Mouse (Mus musculus): ENCODE measurements around the gene Cwc27. TPM values are rescaled to one million over a fixed set of nuclear protein-coding genes. Genes with fewer than 3 reads are reported as not detected.

The Cwc27 gene
- polyA plus RNA-seq, 1 experiment, result 4.3 TPM

DNA sequence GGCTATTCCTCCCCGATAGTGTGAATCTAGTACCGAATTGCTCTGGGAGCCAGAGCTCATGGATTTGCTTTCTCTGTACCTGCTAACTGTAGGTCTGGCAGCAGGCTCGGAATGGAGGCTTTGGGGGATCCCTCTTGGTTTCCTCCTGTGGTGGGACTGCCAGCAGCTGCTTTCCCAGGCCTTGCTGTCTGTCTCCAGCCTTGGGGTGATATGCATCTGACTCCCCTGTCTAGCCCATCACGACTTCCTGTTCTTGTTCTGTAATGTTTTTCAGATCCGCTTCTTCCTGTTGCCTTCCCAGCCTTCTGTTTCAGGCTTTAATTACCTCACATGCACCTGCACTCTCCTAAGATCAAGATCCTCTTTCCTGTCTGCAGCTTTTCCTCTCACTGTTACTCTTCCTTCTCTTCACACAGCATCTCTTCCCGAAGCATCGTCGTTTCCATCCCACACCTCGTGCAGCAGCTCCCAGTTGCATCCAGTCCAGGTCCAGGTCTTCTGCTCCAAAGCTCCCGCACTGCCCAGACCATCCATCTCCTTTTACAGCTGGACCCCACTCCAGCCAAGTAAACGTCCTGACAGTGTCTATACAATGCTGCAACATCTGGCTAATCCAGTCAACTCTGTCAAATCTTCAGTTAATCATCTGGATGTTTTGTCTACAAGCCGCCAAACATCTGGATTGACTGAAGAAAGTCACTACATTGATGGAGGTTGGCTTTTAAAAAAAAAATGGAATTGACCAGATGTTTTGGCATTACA is 193.6 kb downstream of the Cwc27 start:
- WGBS, result 62% methylated on average over 12 of the region's 12 CpGs
- H3K27ac ChIP-seq (ENCODE audit: insufficient read depth, low read depth, low read length), result no peak overlapping the region

DNA sequence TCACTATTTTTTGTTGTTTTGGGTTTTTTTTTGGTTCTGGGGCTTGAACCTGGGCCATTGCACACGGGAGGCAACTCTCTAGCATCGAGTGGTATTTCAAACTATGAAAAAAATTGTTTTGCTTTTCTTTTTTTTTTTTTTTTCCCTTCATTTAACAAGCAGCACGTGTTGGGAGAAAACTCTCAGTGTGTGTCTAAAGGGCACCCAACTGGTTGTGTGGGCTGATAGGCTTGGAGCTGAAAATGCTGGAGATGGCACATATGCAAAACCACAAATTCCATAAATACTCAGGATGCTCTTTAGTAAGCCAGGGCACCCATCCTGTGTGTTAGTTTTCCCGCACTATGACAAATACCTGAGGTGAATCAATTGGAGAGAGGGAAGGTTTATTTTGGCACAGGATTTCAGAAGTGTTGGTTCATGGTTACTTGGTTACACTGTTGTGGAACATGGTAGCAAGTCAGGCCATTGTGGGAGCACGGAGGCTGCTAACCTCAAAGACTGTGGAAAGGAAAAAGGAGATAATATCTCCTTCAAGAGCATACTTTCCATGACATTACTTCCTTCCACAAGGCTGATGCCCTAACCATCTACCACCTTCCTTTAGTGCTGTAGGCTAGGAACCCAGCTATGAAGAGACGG is 194.7 kb downstream of the Cwc27 start:
- WGBS, result 75% methylated on average over 6 of the region's 6 CpGs
- no peak overlapping the region for H3K27ac ChIP-seq (ENCODE audit: insufficient read depth, low read depth, low read length)
- no peak for TF ChIP-seq POLR2A (IDR thresholded peaks at IDR 0.05; ENCODE audit: low read depth, low read length)
- TF ChIP-seq CTCF (conservative IDR thresholded peaks at IDR 0.05; ENCODE audit: insufficient read depth, insufficient read length, low read depth, low read length), result no peak
- H3K27me3 ChIP-seq (replicated peaks; ENCODE audit: control insufficient read depth, insufficient read depth, low read length), result no peaks in the 10 kb centered on the region
- no peaks in the 10 kb centered on the region for H3K36me3 ChIP-seq (ENCODE audit: control insufficient read depth, insufficient read depth, low read length)
- H3K4me1 ChIP-seq (ENCODE audit: control insufficient read depth, insufficient read depth, low read length), result no peaks in the 10 kb centered on the region
- no peak for DNase-seq
- H3K4me3 ChIP-seq (ENCODE audit: insufficient read depth, low read depth, low read length), result no peak overlapping the region

More for the DNA sequence above, 193.6 kb downstream of the Cwc27 start:
- no peak for TF ChIP-seq POLR2A (IDR thresholded peaks at IDR 0.05; ENCODE audit: low read depth, low read length)
- TF ChIP-seq CTCF (conservative IDR thresholded peaks at IDR 0.05; ENCODE audit: insufficient read depth, insufficient read length, low read depth, low read length), result no peak
- no peaks in the 10 kb centered on the region for H3K36me3 ChIP-seq (ENCODE audit: control insufficient read depth, insufficient read depth, low read length)
- no peaks in the 10 kb centered on the region for H3K4me1 ChIP-seq (ENCODE audit: control insufficient read depth, insufficient read depth, low read length)
- H3K4me3 ChIP-seq (ENCODE audit: insufficient read depth, low read depth, low read length), result no peak overlapping the region
- H3K27me3 ChIP-seq (replicated peaks; ENCODE audit: control insufficient read depth, insufficient read depth, low read length), result no peaks in the 10 kb centered on the region
- no peak for DNase-seq

DNA sequence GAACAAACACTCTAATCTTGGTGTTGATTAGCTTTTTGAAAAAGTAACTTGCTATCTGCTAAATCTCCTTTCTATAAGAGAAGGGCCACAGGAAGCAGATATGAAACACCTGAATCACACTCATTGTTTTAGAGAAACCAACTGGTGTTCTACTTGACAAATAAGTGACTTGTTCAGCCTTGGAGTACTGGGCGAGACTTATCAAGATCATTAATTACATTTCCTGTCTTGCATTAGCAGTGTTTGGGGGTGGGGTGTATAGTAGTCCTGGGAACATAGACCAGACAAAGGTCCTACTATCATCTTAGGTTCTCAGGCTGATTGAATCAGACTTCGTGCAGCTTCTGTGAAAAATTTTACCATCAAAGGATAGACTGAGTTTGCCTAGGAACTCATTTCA is 196.5 kb downstream of the Cwc27 start:
- no peak for TF ChIP-seq CTCF (conservative IDR thresholded peaks at IDR 0.05; ENCODE audit: insufficient read depth, insufficient read length, low read depth, low read length)
- TF ChIP-seq POLR2A (IDR thresholded peaks at IDR 0.05; ENCODE audit: low read depth, low read length), result no peak

DNA sequence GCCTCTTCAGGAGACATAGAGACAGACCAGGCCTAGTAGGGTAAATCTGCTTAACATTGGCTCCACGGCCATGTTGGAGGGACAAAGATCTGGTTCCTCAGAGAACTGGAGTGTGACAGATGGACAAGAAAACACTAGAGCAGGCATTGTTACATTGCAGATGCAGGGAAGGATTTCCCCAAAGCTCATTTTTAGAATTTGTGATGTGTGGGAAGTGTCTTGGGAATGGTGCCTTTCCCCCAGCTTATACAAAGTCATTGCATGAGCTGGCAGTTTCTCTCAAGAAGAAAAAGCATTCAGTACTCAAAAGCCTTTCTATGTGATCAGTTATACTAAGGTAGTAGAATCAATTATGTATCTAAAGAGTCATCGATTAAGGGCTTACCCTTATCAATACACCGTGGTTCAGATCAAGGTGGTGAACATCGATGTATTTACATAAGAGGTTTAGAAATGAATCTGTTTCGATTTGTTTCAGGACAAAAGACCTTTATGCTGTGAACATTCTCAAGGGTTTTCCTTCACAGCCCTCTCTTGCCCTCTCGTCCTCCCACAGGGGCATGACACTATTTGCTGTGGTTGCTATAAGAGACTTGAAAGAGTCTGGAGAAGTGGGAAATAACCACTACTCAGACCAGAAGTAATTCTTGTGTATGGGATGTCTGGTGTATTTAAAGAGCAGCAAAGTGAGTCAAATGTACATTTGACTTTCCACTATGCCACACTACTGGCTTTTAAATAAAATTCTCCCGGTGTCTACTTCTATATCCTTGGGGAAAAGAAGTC is 197.2 kb downstream of the Cwc27 start:
- no peak for DNase-seq
- no peaks in the 10 kb centered on the region for H3K4me1 ChIP-seq (ENCODE audit: control insufficient read depth, insufficient read depth, low read length)
- no peak overlapping the region for H3K27ac ChIP-seq (ENCODE audit: insufficient read depth, low read depth, low read length)
- H3K36me3 ChIP-seq (ENCODE audit: control insufficient read depth, insufficient read depth, low read length), result no peaks in the 10 kb centered on the region
- TF ChIP-seq CTCF (conservative IDR thresholded peaks at IDR 0.05; ENCODE audit: insufficient read depth, insufficient read length, low read depth, low read length) (no peak), POLR2A (IDR thresholded peaks at IDR 0.05; ENCODE audit: low read depth, low read length) (no peak)
- no peak overlapping the region for H3K4me3 ChIP-seq (ENCODE audit: insufficient read depth, low read depth, low read length)
- no peaks in the 10 kb centered on the region for H3K27me3 ChIP-seq (replicated peaks; ENCODE audit: control insufficient read depth, insufficient read depth, low read length)
- WGBS, result 94% methylated on average over 7 of the region's 7 CpGs

More for the DNA sequence above, 196.5 kb downstream of the Cwc27 start:
- no peaks in the 10 kb centered on the region for H3K27me3 ChIP-seq (replicated peaks; ENCODE audit: control insufficient read depth, insufficient read depth, low read length)
- H3K36me3 ChIP-seq (ENCODE audit: control insufficient read depth, insufficient read depth, low read length), result no peaks in the 10 kb centered on the region
- WGBS, result 74% methylated on average over 2 of the region's 2 CpGs
- no peak overlapping the region for H3K27ac ChIP-seq (ENCODE audit: insufficient read depth, low read depth, low read length)
- H3K4me1 ChIP-seq (ENCODE audit: control insufficient read depth, insufficient read depth, low read length), result no peaks in the 10 kb centered on the region
- no peak for DNase-seq
- no peak overlapping the region for H3K4me3 ChIP-seq (ENCODE audit: insufficient read depth, low read depth, low read length)

DNA sequence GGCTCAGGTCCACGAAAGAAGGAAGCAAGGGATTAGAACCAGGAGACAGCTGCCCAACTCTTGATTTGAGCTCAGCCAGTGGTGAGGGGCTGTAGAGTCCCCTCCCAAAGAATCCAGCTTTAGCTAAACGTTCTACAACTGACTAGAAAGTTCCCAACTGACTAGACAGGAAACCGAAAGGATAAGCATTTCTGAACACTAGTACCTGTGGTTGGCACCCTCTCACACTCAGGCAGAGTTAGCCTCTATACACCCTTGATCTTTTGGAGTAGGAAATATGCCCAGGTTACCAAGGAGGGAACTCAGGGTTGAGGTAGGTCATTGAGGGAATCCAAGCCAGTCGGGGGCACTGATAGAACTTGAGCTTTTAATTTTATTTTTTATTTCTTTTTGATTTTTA is 199.7 kb downstream of the Cwc27 start:
- 88% methylated on average over 4 of the region's 4 CpGs for WGBS
- H3K4me1 ChIP-seq (ENCODE audit: control insufficient read depth, insufficient read depth, low read length), result no peaks in the 10 kb centered on the region

DNA sequence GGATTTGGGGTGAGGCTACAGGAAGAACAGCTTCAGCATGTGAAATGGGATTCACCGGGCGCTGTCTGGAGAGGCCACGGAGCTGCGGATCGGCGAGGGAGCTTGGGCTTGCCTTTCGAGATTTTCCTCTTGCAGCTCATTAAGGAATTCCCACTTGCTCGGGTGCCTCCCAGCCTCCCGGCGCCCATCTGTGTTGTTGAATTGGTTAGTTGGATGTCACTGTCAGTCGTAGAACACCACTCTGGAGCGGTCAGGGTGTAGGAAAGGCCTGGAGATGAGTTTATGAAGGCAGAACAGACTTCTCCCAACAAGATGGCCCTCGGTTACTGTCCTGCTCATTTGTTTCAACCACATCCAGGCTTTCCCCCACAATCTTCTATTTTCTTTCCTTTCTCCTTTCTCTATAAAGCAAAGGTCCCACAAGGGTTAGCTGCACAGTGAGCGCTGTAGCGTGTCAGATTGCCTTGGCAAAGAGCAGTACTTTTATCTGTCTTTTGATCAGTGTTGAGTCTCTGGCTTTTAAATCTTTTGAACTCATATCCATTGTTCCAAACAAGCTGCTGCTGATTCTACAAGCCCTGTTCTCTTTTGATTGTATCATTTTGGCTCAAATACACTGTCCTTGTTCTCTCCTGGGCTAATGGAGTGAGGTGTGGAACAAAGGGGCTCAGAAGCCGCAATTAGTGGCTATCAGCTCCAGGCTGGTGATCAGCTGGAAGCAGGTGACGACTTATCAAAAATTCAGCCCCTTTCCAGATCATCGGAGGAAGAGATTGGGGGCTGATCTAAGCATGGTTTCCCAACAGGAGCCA is 200.7 kb downstream of the Cwc27 start:
- H3K27ac ChIP-seq (ENCODE audit: insufficient read depth, low read depth, low read length), result no peak overlapping the region
- WGBS, result 79% methylated on average over 18 of the region's 18 CpGs
- TF ChIP-seq POLR2A (IDR thresholded peaks at IDR 0.05; ENCODE audit: low read depth, low read length), result no peak
- no peak for TF ChIP-seq CTCF (conservative IDR thresholded peaks at IDR 0.05; ENCODE audit: insufficient read depth, insufficient read length, low read depth, low read length)
- no peaks in the 10 kb centered on the region for H3K4me1 ChIP-seq (ENCODE audit: control insufficient read depth, insufficient read depth, low read length)
- H3K4me3 ChIP-seq (ENCODE audit: insufficient read depth, low read depth, low read length), result no peak overlapping the region
- no peaks in the 10 kb centered on the region for H3K36me3 ChIP-seq (ENCODE audit: control insufficient read depth, insufficient read depth, low read length)
- DNase-seq, result no peak
- H3K27me3 ChIP-seq (replicated peaks; ENCODE audit: control insufficient read depth, insufficient read depth, low read length), result no peaks in the 10 kb centered on the region

More for the DNA sequence above, 199.7 kb downstream of the Cwc27 start:
- no peak for TF ChIP-seq POLR2A (IDR thresholded peaks at IDR 0.05; ENCODE audit: low read depth, low read length)
- TF ChIP-seq CTCF (conservative IDR thresholded peaks at IDR 0.05; ENCODE audit: insufficient read depth, insufficient read length, low read depth, low read length), result no peak
- Histone ChIP-seq H3K36me3 (ENCODE audit: control insufficient read depth, insufficient read depth, low read length) (no peaks in the 10 kb centered on the region), H3K27me3 (replicated peaks; ENCODE audit: control insufficient read depth, insufficient read depth, low read length) (no peaks in the 10 kb centered on the region), H3K27ac (ENCODE audit: insufficient read depth, low read depth, low read length) (no peak overlapping the region), H3K4me3 (ENCODE audit: insufficient read depth, low read depth, low read length) (no peak overlapping the region)
- no peak for DNase-seq

Measured in kidney, adult 2 months (tissue).